Mouse (Mus musculus): ENCODE measurements around the gene Ccdc85c.

GRCm38 (mm10) chr12:108208726-108209438, 66.3 kb downstream of the Ccdc85c start:
- no peak for TF ChIP-seq POLR2A (IDR thresholded peaks at IDR 0.05; ENCODE audit: low read depth, low read length)
- TF ChIP-seq CTCF (IDR thresholded peaks at IDR 0.05; ENCODE audit: extremely low read depth, insufficient read depth, insufficient read length, insufficient replicate concordance), result peak; percentile 83
